Mouse (Mus musculus) neural tube, embryonic 14.5 days (tissue): ENCODE data around the gene Svbp. TPM values are rescaled to one million over a fixed set of nuclear protein-coding genes. Genes with fewer than 3 reads are reported as not detected.

ENCODE experiments used
- ATAC-seq: fragments of 200-750 bp; cut with Nextera tagmentation; 2 replicates; pipeline ENCODE4 v1.8.0; 2017; ENCODE audit warnings: low read depth, mild to moderate bottlenecking, moderate TSS enrichment, moderate library complexity
- H3K27ac ChIP-seq: fragments of 300-500 bp; sonication (generic); 2 replicates; pipeline ENCODE4 v1.5.1; 2014; ENCODE audit warnings: low read depth, mild to moderate bottlenecking, control low read depth, low read length, moderate library complexity, mixed read lengths
- H3K27me3 ChIP-seq: fragments of 300-500 bp; sonication (generic); 2 replicates; pipeline ENCODE4 v1.6.1; 2014; ENCODE audit warnings: low read length; ENCODE audit not compliant: control insufficient read depth, insufficient read depth
- H3K36me3 ChIP-seq: fragments of 300-500 bp; sonication (generic); 2 replicates; pipeline ENCODE4 v1.6.1; 2014; ENCODE audit warnings: low read length, mixed read lengths; ENCODE audit not compliant: control insufficient read depth, insufficient read depth
- H3K4me1 ChIP-seq: fragments of 300-500 bp; sonication (generic); 2 replicates; pipeline ENCODE4 v1.6.1; 2014; ENCODE audit warnings: low read length; ENCODE audit not compliant: control insufficient read depth, insufficient read depth
- H3K4me2 ChIP-seq: fragments of 300-500 bp; sonication (generic); 2 replicates; pipeline ENCODE4 v1.6.1; 2014; ENCODE audit warnings: mild to moderate bottlenecking, low read depth, low read length, control low read depth
- H3K4me3 ChIP-seq: fragments of 300-500 bp; sonication (generic); 2 replicates; pipeline ENCODE4 v1.5.1; 2014; ENCODE audit warnings: low read depth, low read length, control low read depth, mixed read lengths
- H3K9ac ChIP-seq: fragments of 300-500 bp; sonication (generic); replicated peaks from 2 replicates; pipeline ENCODE4 v1.6.1; 2014; ENCODE audit warnings: low read depth, mild to moderate bottlenecking, control low read depth, low read length, mixed read lengths
- H3K9me3 ChIP-seq: fragments of 300-500 bp; sonication (generic); 2 replicates; pipeline ENCODE4 v1.6.1; 2016; ENCODE audit warnings: low read length; ENCODE audit not compliant: control insufficient read depth
- WGBS: fragments of 180-500 bp; shearing (Covaris S2); extraction: QIAGEN DNeasy Blood & Tissue Kit; methylation state at CpG from one replicate; pipeline ENCODE4 v1.1.7; 2014; 5-methylcytosine and 5-hydroxymethylcytosine counted together
- polyA plus RNA-seq: library from polyadenylated mRNA; unstranded; fragments of >200 nt; fragmentation: Nextera tagmentation; extraction: Ambion mirVana; gene quantifications from 2 replicates; pipeline ENCODE4 v1.2.1, GENCODE M21; 2014

Svbp gene
- polyA plus RNA-seq, 1 experiment from 2014 or later = 254 TPM

- H3K27ac ChIP-seq = no peak overlapping the region
- no peaks in the 10 kb centered on the region for H3K9me3 ChIP-seq
- no peak overlapping the region for H3K4me3 ChIP-seq
- H3K9ac ChIP-seq = no peak overlapping the region
- WGBS = 92% methylated on average over 9 of the region's 9 CpGs
- no peaks in the 10 kb centered on the region for H3K27me3 ChIP-seq
- H3K4me1 ChIP-seq = peaks cover 6% of the 10 kb centered on the region; the same call in 1 of the 2 replicates
- ATAC-seq = no peak
- H3K4me2 ChIP-seq = no peak overlapping the region
- peaks cover 38% of the 10 kb centered on the region for H3K36me3 ChIP-seq
Observed at GRCm38 (mm10) chr4:119245961-119246360, 50.9 kb downstream of the Svbp start.

- H3K4me2 ChIP-seq = no peak overlapping the region
- H3K27ac ChIP-seq = no peak overlapping the region
- H3K9me3 ChIP-seq = no peaks in the 10 kb centered on the region
- no peak overlapping the region for H3K4me3 ChIP-seq
- H3K4me1 ChIP-seq = peaks cover 6% of the 10 kb centered on the region; the same call in 1 of the 2 replicates
- no peaks in the 10 kb centered on the region for H3K27me3 ChIP-seq
- ATAC-seq = no peak
- H3K9ac ChIP-seq = no peak overlapping the region
- H3K36me3 ChIP-seq = peaks cover 30% of the 10 kb centered on the region
- 76% methylated on average over 14 of the region's 14 CpGs for WGBS
Observed at GRCm38 (mm10) chr4:119246688-119247225, 51.7 kb downstream of the Svbp start.

GRCm38 (mm10) chr4:119247462-119248235 lies 52.5 kb downstream of the Svbp start:
- Histone ChIP-seq H3K27ac (peak overlapping the region; percentile 18; the same call in 1 of the 2 replicates), H3K4me3 (no peak overlapping the region), H3K9ac (no peak overlapping the region), H3K36me3 (peaks cover 21% of the 10 kb centered on the region), H3K4me1 (peaks cover 6% of the 10 kb centered on the region; the same call in 1 of the 2 replicates), H3K9me3 (no peaks in the 10 kb centered on the region), H3K4me2 (no peak overlapping the region), H3K27me3 (no peaks in the 10 kb centered on the region)
- ATAC-seq = peak; percentile 74
- WGBS = 31% methylated on average over 13 of the region's 13 CpGs

GRCm38 (mm10) chr4:119248407-119248965 lies 53.4 kb downstream of the Svbp start:
- Histone ChIP-seq H3K27ac (no peak overlapping the region), H3K4me3 (no peak overlapping the region), H3K4me1 (peaks cover 6% of the 10 kb centered on the region; the same call in 1 of the 2 replicates), H3K9me3 (no peaks in the 10 kb centered on the region), H3K27me3 (no peaks in the 10 kb centered on the region), H3K4me2 (no peak overlapping the region), H3K9ac (no peak overlapping the region), H3K36me3 (peaks cover 14% of the 10 kb centered on the region)
- ATAC-seq = no peak
- WGBS = 85% methylated on average over 11 of the region's 11 CpGs

Other genes with a start within 250 kb of the Svbp start
- not detected in 2 replicates for gene Lao1, start 233.7 kb upstream of the Svbp start, polyA plus RNA-seq
- 61.8 and 83.3 TPM in 2 replicates for gene Slc2a1, start 86.6 kb upstream of the Svbp start, polyA plus RNA-seq
- 6.1 TPM in 2 replicates for gene Zfp691, start 21.1 kb upstream of the Svbp start, polyA plus RNA-seq
- gene Ermap, start 5.3 kb upstream of the Svbp start, polyA plus RNA-seq = 1.1 and 1.2 TPM in 2 replicates
- gene Tmem269, start 22.9 kb downstream of the Svbp start, polyA plus RNA-seq = 0.78 TPM in 1 of 2 replicates, not detected in the other
- 19.2 and 30.1 TPM in 2 replicates for gene AU022252, start 37.4 kb downstream of the Svbp start, polyA plus RNA-seq
- gene P3h1, start 37.6 kb downstream of the Svbp start, polyA plus RNA-seq = 9.1 and 15.3 TPM in 2 replicates
- gene Cldn19, start 60.1 kb downstream of the Svbp start, polyA plus RNA-seq = 0.75 and 0.79 TPM in 2 replicates
- gene Ybx1, start 99.3 kb downstream of the Svbp start, polyA plus RNA-seq = 976 and 994 TPM in 2 replicates
- 48.0 and 49.7 TPM in 2 replicates for gene Ppih, start 125.2 kb downstream of the Svbp start, polyA plus RNA-seq
- 24.9 and 26.6 TPM in 2 replicates for gene Ccdc30, start 220.2 kb downstream of the Svbp start, polyA plus RNA-seq
- gene Ppcs, start 227.1 kb downstream of the Svbp start, polyA plus RNA-seq = 22.4 and 27.6 TPM in 2 replicates
- 0.32 TPM in 1 of 2 replicates, not detected in the other for gene Zmynd12, start 227.5 kb downstream of the Svbp start, polyA plus RNA-seq